Mouse (Mus musculus) T-cell, adult 66 days (primary cell): Measurements from ENCODE around the gene Col28a1. TPM values are rescaled to one million over a fixed set of nuclear protein-coding genes. Genes with fewer than 3 reads are reported as not detected.

ENCODE experiments used
- total RNA-seq, 2 experiments: library from RNA; stranded (reverse); gene quantifications; 3 replicates in 1 of 2; 4 replicates in 1 of 2; pipeline ENCODE4 v1.2.4; 2023

The Col28a1 gene
- total RNA-seq, result not detected

DNA sequence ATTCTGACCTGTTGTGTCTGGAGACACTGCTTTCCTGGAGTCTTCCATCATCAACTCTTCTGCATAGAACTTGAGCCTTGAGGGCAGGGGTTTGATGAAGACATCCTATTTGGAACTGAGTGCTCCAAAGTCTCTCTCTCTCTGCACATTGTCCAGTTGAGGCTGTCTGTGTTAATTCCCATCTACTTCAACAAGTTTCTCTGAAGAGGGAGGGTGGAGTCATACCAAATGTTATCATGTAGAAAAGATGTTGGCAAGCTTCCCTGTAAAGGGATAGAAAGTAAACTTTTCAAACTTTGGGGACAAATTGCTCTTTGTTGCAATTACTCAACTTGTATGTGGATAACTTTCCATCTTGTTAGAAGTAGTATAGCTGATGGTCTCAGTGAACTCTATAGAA, at the start of gene Col28a1:
Gene Col28a1 (minus strand): TSS at position 101 of the 400 bp plus-strand sequence.

DNA sequence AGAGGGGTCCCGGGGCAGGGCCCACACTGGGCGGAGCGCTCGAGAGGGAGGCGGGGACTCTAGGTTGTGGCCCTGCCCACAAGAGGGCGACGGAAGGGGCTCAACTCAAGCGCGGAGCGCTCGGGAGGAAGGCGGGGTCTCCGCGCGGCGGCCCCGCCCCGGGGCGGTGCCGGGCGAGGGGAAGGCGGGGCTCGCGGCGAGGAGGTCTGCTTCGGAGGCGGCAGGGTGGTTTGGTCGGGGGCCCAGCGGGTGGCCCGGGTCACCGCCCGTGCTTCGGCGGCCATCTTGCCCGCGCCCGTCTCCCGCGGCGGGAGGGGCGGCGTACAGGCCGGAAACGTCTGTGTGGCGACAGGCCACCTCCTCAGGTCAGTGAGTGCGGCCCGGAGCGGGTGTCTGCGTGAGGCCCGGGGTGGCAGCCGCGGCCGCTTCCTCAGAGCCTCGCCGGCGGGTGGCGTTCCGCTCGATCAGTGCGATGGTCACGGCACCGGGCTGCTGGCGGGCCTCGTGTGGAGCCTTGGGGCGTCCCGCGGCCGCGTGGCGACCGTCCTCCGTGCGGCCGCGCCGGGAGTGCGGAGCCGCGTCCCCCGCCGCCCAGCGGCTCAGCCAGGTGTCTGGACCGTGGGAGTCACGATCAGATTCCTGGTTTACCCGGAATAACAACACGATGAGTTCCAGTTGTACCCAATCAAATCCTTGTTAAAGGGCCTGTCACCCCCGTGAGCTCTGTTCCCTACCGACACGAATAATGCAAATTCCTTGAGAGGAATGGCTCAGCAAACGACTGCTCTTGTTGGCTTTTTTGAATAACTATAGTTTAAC, 16.8 kb upstream of the Col28a1 start, which contains the start of gene Mios:
Gene Mios (plus strand): TSS at position 176 of the 819 bp plus-strand sequence.

Other genes starting within 250 kb of the Col28a1 start
- 10 to 100 TPM; 24.9 to 25.1 TPM for gene Mios, start 16.6 kb upstream of the Col28a1 start, total RNA-seq
- gene Rpa3, start 66.6 kb upstream of the Col28a1 start, total RNA-seq, result 10 to 100 TPM; 18.5 to 18.7 TPM
- 1 to 10 TPM; 5.0 to 5.6 TPM for gene Umad1, start 66.7 kb upstream of the Col28a1 start, total RNA-seq
- gene Gm45062, start 66.8 kb upstream of the Col28a1 start, total RNA-seq, result not detected